Mouse (Mus musculus) embryonic fibroblast, embryonic 13.5 days (primary cell): ENCODE results near the gene Catip. TPM values are rescaled to one million over a fixed set of nuclear protein-coding genes. Genes with fewer than 3 reads are reported as not detected.
A peak's percentile ranks its signal among the peaks of the same experiment; 100 is the strongest.
"Not testable (repeated sequence)": the region's sequence is repeated elsewhere in the genome, so short reads cannot be mapped to it uniquely, and the experiment has no call there.

Source experiments
- H3K27ac ChIP-seq: 2 replicates; pipeline ENCODE4 v1.5.1; 2012; ENCODE audit warnings: low read length, control low read depth, inconsistent platforms; ENCODE audit not compliant: insufficient read depth
- H3K4me1 ChIP-seq: 2 replicates; pipeline ENCODE4 v1.6.1; 2011; ENCODE audit warnings: low read length; ENCODE audit not compliant: control insufficient read depth, insufficient read depth
- H3K4me3 ChIP-seq: 2 replicates; pipeline ENCODE4 v1.5.1; 2011; ENCODE audit warnings: mild to moderate bottlenecking, control low read depth, low read length; ENCODE audit not compliant: insufficient read depth
- CTCF ChIP-seq: IDR thresholded peaks from 2 replicates; pipeline ENCODE4 v1.5.1; 2011; ENCODE audit warnings: mild to moderate bottlenecking, control low read depth, low read length, moderate library complexity, borderline replicate concordance; ENCODE audit not compliant: insufficient read depth
- POLR2A ChIP-seq: IDR thresholded peaks from 2 replicates; pipeline ENCODE4 v1.6.1; 2011; ENCODE audit warnings: low read depth, mild to moderate bottlenecking, control low read depth, low read length, moderate library complexity
- polyA plus RNA-seq: library from polyadenylated mRNA; stranded (reverse); fragments of >200 nt; gene quantifications from 2 replicates; pipeline ENCODE4 v1.2.4, GENCODE M21; 2011; ENCODE audit warnings: low read depth; ENCODE audit not compliant: missing spikeins, insufficient read length

The Catip gene
- polyA plus RNA-seq, result 3.6 and 3.7 TPM in 2 replicates

GRCm38 (mm10) chr1:74361812-74362211 lies at the start of gene Catip:
Gene Catip, plus strand, starts transcription at chr1:74362108.
- TF ChIP-seq CTCF (no peak), POLR2A (no peak)
- Histone ChIP-seq H3K4me3 (no peak within 1 kb of the TSS), H3K4me1 (no peaks in the 10 kb centered on the region), H3K27ac (peak within 1 kb of the TSS; percentile 0; the same call in 1 of the 2 replicates)

GRCm38 (mm10) chr1:74313049-74313692 lies 48.7 kb upstream of the Catip start:
- TF ChIP-seq CTCF (peak; percentile 37; the same call in 1 of the 2 replicates), POLR2A (no peak)
- no peak overlapping the region for H3K4me3 ChIP-seq

GRCm38 (mm10) chr1:74314796-74315195 lies 47.1 kb upstream of the Catip start:
- Histone ChIP-seq H3K27ac (no peak overlapping the region), H3K4me1 (no peaks in the 10 kb centered on the region), H3K4me3 (no peak overlapping the region)
- TF ChIP-seq CTCF (no peak), POLR2A (no peak)

More at GRCm38 (mm10) chr1:74313049-74313692, 48.7 kb upstream of the Catip start:
- Histone ChIP-seq H3K4me1 (no peaks in the 10 kb centered on the region), H3K27ac (no peak overlapping the region)

GRCm38 (mm10) chr1:74316114-74316827 lies 45.6 kb upstream of the Catip start:
- H3K27ac ChIP-seq, result no peak overlapping the region
- TF ChIP-seq POLR2A (no peak), CTCF (no peak)
- no peak overlapping the region for H3K4me3 ChIP-seq
- H3K4me1 ChIP-seq, result no peaks in the 10 kb centered on the region

- no peak overlapping the region for H3K27ac ChIP-seq
- no peak for TF ChIP-seq CTCF
- TF ChIP-seq POLR2A, result no peak
- H3K4me1 ChIP-seq, result no peaks in the 10 kb centered on the region
- no peak overlapping the region for H3K4me3 ChIP-seq
Observed at GRCm38 (mm10) chr1:74318711-74319110, 43.2 kb upstream of the Catip start.

- Histone ChIP-seq H3K27ac (no peak overlapping the region), H3K4me1 (no peaks in the 10 kb centered on the region), H3K4me3 (no peak overlapping the region)
- TF ChIP-seq CTCF (no peak), POLR2A (no peak)
Observed at GRCm38 (mm10) chr1:74321396-74321795, 40.5 kb upstream of the Catip start.

- not testable (repeated sequence) for H3K4me3 ChIP-seq, H3K27ac ChIP-seq, H3K4me1 ChIP-seq
Observed at GRCm38 (mm10) chr1:74326916-74327315, 35.0 kb upstream of the Catip start.

- TF ChIP-seq POLR2A (no peak), CTCF (no peak)
- peaks cover 4% of the 10 kb centered on the region; the same call in 1 of the 2 replicates for H3K4me1 ChIP-seq
Observed at GRCm38 (mm10) chr1:74329899-74330431, 31.9 kb upstream of the Catip start.

GRCm38 (mm10) chr1:74331046-74331681 lies 30.7 kb upstream of the Catip start:
- no peak overlapping the region for H3K4me3 ChIP-seq
- H3K27ac ChIP-seq, result no peak overlapping the region
- H3K4me1 ChIP-seq, result peaks cover 6% of the 10 kb centered on the region; the same call in 1 of the 2 replicates
- no peak for TF ChIP-seq CTCF
- no peak for TF ChIP-seq POLR2A

More at GRCm38 (mm10) chr1:74329899-74330431, 31.9 kb upstream of the Catip start:
- no peak overlapping the region for H3K27ac ChIP-seq
- no peak overlapping the region for H3K4me3 ChIP-seq

GRCm38 (mm10) chr1:74332241-74332763 lies 29.6 kb upstream of the Catip start:
- Histone ChIP-seq H3K4me1 (peaks cover 6% of the 10 kb centered on the region; the same call in 1 of the 2 replicates), H3K4me3 (peak overlapping the region; percentile 51), H3K27ac (no peak overlapping the region)
- TF ChIP-seq CTCF (no peak), POLR2A (no peak; the same call in 1 of the 2 replicates)
